Mouse (Mus musculus) olfactory bulb, adult 2 months (tissue): ENCODE measurements around the gene Pld3.

Source experiments
- CTCF ChIP-seq: fragments of 200-500 bp; IDR thresholded peaks from 2 replicates; pipeline ENCODE4 v1.5.1; 2012; ENCODE audit warnings: low read depth, mild to moderate bottlenecking, low read length, moderate library complexity; ENCODE audit not compliant: insufficient read depth
- POLR2A ChIP-seq: fragments of 200-500 bp; IDR thresholded peaks from 2 replicates; pipeline ENCODE4 v1.6.1; 2012; ENCODE audit warnings: mild to moderate bottlenecking, low read depth, low read length, moderate library complexity; ENCODE audit not compliant: insufficient read depth

GRCm38 (mm10) chr7:27490543-27491329, 62.3 kb downstream of the Pld3 start:
- TF ChIP-seq POLR2A (no peak), CTCF (peak; percentile 88)
